Mouse (Mus musculus) E14TG2a.4 (cell line): ENCODE data around the gene Plin4.

Source experiments
- CTCF ChIP-seq: conservative IDR thresholded peaks from 2 replicates; pipeline ENCODE4 v1.5.1; 2014; ENCODE audit warnings: low read length
- NANOG ChIP-seq: IDR thresholded peaks from 2 replicates; pipeline ENCODE4 v1.6.1; 2014; ENCODE audit warnings: borderline replicate concordance, low read length, mixed read lengths
- POU5F1 ChIP-seq: IDR thresholded peaks from 2 replicates; pipeline ENCODE4 v1.6.1; 2014; ENCODE audit warnings: low read length, borderline replicate concordance

- TF ChIP-seq CTCF (peak; percentile 85), POU5F1 (no peak), NANOG (no peak)
Observed at GRCm38 (mm10) chr17:56111864-56112263, 2.3 kb upstream of the Plin4 start.
